ENCODE assay signal across 21 mouse cellular contexts in the genomic region with DNA sequence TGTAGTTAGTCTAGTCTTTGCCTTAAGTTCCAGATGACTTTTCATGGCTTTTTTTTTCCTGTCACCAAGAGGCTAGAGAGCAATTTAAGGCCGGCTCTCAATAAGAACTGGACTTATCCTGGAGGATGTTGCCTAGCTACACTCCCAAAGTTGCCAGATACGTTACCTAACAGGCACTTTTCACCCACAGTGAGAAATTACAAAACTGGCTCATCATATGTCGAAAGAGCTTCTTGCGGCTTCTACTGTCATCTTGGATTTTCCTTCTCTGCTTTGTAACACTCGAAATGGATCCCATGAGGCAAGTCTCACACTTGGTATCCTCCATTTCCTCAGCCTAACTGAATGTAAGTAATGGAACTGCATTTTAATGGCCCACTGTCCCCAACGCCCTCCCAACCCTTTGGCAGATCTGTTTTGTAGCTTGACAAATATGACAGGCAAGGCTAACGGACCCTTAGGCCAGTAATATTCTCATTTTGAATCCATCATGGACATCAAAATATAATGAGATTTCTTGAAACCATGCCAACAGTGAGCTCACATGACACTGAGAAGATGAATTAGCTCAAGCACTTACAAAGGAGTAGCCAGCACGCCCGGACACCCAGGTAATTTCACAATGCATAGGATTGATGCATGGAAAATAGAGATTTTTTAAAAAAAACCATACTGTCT.
DNase-seq lines count a peak whose midpoint lies in the region; ATAC-seq and TF ChIP-seq lines count a peak whose summit lies in the region.
"Had no signal": no experiment of that assay in that cellular context is flagged by ENCODE, and none has a peak within 500 bp of the region (broad histone marks: within the 10 kb centered on the region; RNA-seq: fewer than 3 reads in every experiment).

No protein-coding gene starts in this region.

- no peak for TF ChIP-seq POLR2A in liver, adult 2 months (IDR thresholded peaks at IDR 0.05; ENCODE audit: extremely low read depth, insufficient read depth, low read length)
- TF ChIP-seq POLR2A in brain, embryonic 14.5 days (IDR thresholded peaks at IDR 0.05; ENCODE audit: borderline replicate concordance, extremely low read depth, insufficient read depth, insufficient read length, poor library complexity, severe bottlenecking): no peak

- no peaks in the 10 kb centered on the region for H3K27me3 ChIP-seq in liver, adult 2 months (ENCODE audit: control insufficient read depth, insufficient read depth, low read length)
- no peaks in the 10 kb centered on the region for H3K27me3 ChIP-seq in liver, embryonic 11.5 days (replicated peaks; ENCODE audit: control insufficient read depth, insufficient read depth, low read length)
- no peaks in the 10 kb centered on the region for H3K27me3 ChIP-seq in hindbrain, embryonic 15.5 days
- H3K27me3 ChIP-seq in midbrain, postnatal 0 days (ENCODE audit: insufficient read depth, low read length): no peaks in the 10 kb centered on the region
- H3K27me3 ChIP-seq: heart, embryonic 13.5 days; lung, embryonic 15.5 days had no signal

- H3K9me3 ChIP-seq in liver, embryonic 11.5 days (ENCODE audit: control insufficient read depth, low read length): no peaks in the 10 kb centered on the region
- H3K9me3 ChIP-seq in hindbrain, embryonic 15.5 days: no peaks in the 10 kb centered on the region
- H3K9me3 ChIP-seq in midbrain, postnatal 0 days (ENCODE audit: low read length): no peaks in the 10 kb centered on the region
- H3K9me3 ChIP-seq: heart, embryonic 13.5 days; lung, embryonic 15.5 days had no signal

- H3K4me2 ChIP-seq in liver, embryonic 11.5 days: no peak overlapping the region
- no peak overlapping the region for H3K4me2 ChIP-seq in hindbrain, embryonic 15.5 days
- no peak overlapping the region for H3K4me2 ChIP-seq in midbrain, postnatal 0 days (ENCODE audit: low read depth, low read length, poor library complexity, severe bottlenecking)
- H3K4me2 ChIP-seq: heart, embryonic 13.5 days; lung, embryonic 15.5 days had no signal

- no peak overlapping the region for H3K27ac ChIP-seq in liver, adult 2 months (replicated peaks; ENCODE audit: insufficient read depth, low read depth, low read length)
- H3K27ac ChIP-seq in liver, embryonic 11.5 days (ENCODE audit: low read depth, low read length): no peak overlapping the region
- H3K27ac ChIP-seq in hindbrain, embryonic 15.5 days (replicated peaks): no peak overlapping the region
- H3K27ac ChIP-seq in midbrain, postnatal 0 days (ENCODE audit: low read depth, low read length): no peak overlapping the region
- H3K27ac ChIP-seq: gastrocnemius, adult 2 months; heart, embryonic 13.5 days; liver, embryonic 14.5 days; lung, embryonic 15.5 days; macrophage had no signal

- peak; percentile 2 for DNase-seq in liver, adult 2 months (ENCODE audit: extremely low read depth, low read depth, low spot score)
- no peak for DNase-seq in liver, embryonic 11.5 days (ENCODE audit: low spot score)
- DNase-seq in brain, embryonic 14.5 days (ENCODE audit: low read depth): peak; percentile 62
- peak; percentile 14 for DNase-seq in midbrain, postnatal 0 days (ENCODE audit: low spot score)
- DNase-seq in frontal cortex, postnatal 36 days (ENCODE audit: low spot score in 2 of 2): no peak
- DNase-seq in MN1 (ENCODE audit: low spot score): no peak
- no peak for DNase-seq in lung, postnatal 4 days
- DNase-seq: adrenal gland, adult 8-10 months; cerebellum, adult 11-12 months; cerebellum, postnatal 14 days; embryo, embryonic 11 days; gastrocnemius, adult 2 months; kidney, adult 9 months; kidney, postnatal 36 days; right cerebral cortex, postnatal 4 days; thymus, postnatal 14 days had no signal

- H3K4me3 ChIP-seq in liver, adult 2 months (ENCODE audit: insufficient read depth, low read depth, low read length): no peak overlapping the region
- H3K4me3 ChIP-seq in liver, embryonic 11.5 days (ENCODE audit: low read depth, low read length): no peak overlapping the region
- no peak overlapping the region for H3K4me3 ChIP-seq in hindbrain, embryonic 15.5 days
- no peak overlapping the region for H3K4me3 ChIP-seq in midbrain, postnatal 0 days (ENCODE audit: low read depth, low read length)
- H3K4me3 ChIP-seq: gastrocnemius, adult 2 months; heart, embryonic 13.5 days; lung, embryonic 15.5 days had no signal

- TF ChIP-seq CTCF in liver, adult 2 months (IDR thresholded peaks at IDR 0.05; ENCODE audit: low read depth, low read length): no peak
- no peak for TF ChIP-seq CTCF in brain, embryonic 14.5 days (IDR thresholded peaks at IDR 0.05; ENCODE audit: borderline replicate concordance, extremely low read depth, insufficient read depth, insufficient read length)
- no peak for TF ChIP-seq CTCF in midbrain, postnatal 0 days (IDR thresholded peaks at IDR 0.05)

- no peaks in the 10 kb centered on the region for H3K79me2 ChIP-seq in liver, adult 2 months (ENCODE audit: control insufficient read depth, insufficient read depth, low read length)

- WGBS in liver, adult 2 months: 73% methylated on average over 9 of the region's 9 CpGs
- WGBS in liver, embryonic 11.5 days: 79% methylated on average over 9 of the region's 9 CpGs
- 54% methylated on average over 9 of the region's 9 CpGs for WGBS in hindbrain, embryonic 15.5 days
- 67% methylated on average over 9 of the region's 9 CpGs for WGBS in midbrain, postnatal 0 days

- H3K4me1 ChIP-seq in liver, adult 2 months (ENCODE audit: control insufficient read depth, insufficient read depth, low read length): no peaks in the 10 kb centered on the region
- H3K4me1 ChIP-seq in liver, embryonic 11.5 days (replicated peaks; ENCODE audit: control insufficient read depth, insufficient read depth, low read length): no peaks in the 10 kb centered on the region
- no peaks in the 10 kb centered on the region for H3K4me1 ChIP-seq in hindbrain, embryonic 15.5 days (replicated peaks)
- no peaks in the 10 kb centered on the region for H3K4me1 ChIP-seq in midbrain, postnatal 0 days (ENCODE audit: insufficient read depth, low read length)
- H3K4me1 ChIP-seq: heart, embryonic 13.5 days; lung, embryonic 15.5 days had no signal

- H3K9ac ChIP-seq in liver, adult 2 months (ENCODE audit: low read depth, low read length): no peak overlapping the region
- no peak overlapping the region for H3K9ac ChIP-seq in liver, embryonic 11.5 days (ENCODE audit: low read depth, low read length)
- no peak overlapping the region for H3K9ac ChIP-seq in hindbrain, embryonic 15.5 days
- no peak overlapping the region for H3K9ac ChIP-seq in midbrain, postnatal 0 days (replicated peaks; ENCODE audit: low read length, poor library complexity, severe bottlenecking)
- H3K9ac ChIP-seq: heart, embryonic 13.5 days; liver, embryonic 14.5 days; lung, embryonic 15.5 days had no signal

- H3K36me3 ChIP-seq in liver, adult 2 months (ENCODE audit: control insufficient read depth, insufficient read depth, low read length): no peaks in the 10 kb centered on the region
- H3K36me3 ChIP-seq in liver, embryonic 11.5 days (ENCODE audit: control insufficient read depth, insufficient read depth, low read length): no peaks in the 10 kb centered on the region
- H3K36me3 ChIP-seq in hindbrain, embryonic 15.5 days: no peaks in the 10 kb centered on the region
- H3K36me3 ChIP-seq in midbrain, postnatal 0 days (ENCODE audit: insufficient read depth, low read length): no peaks in the 10 kb centered on the region
- H3K36me3 ChIP-seq: heart, embryonic 13.5 days; lung, embryonic 15.5 days had no signal

- ATAC-seq in liver, embryonic 11.5 days (replicated peaks; ENCODE audit: low FRiP score): no peak
- peak; percentile 48; the same call in 1 of the 2 replicates for ATAC-seq in hindbrain, embryonic 15.5 days (ENCODE audit: low FRiP score, low read depth)
- no peak for ATAC-seq in midbrain, postnatal 0 days (ENCODE audit: low FRiP score)

Comparison
In these comparisons a context has a peak if more than half of its experiments do, and no peak if none do; other contexts are left out.
1. DNase-seq: peak in liver, adult 2 months (single experiment), brain, embryonic 14.5 days (single experiment) and midbrain, postnatal 0 days (single experiment); none in liver, embryonic 11.5 days (single experiment), frontal cortex, postnatal 36 days (0 of 2), MN1 (single experiment) and lung, postnatal 4 days (0 of 2).